Mouse (Mus musculus): ENCODE data around the gene Psma5. TPM values are rescaled to one million over a fixed set of nuclear protein-coding genes. Genes with fewer than 3 reads are reported as not detected.
A peak's percentile ranks its signal among the peaks of the same experiment; 100 is the strongest.

The Psma5 gene
- polyA plus RNA-seq, 1 experiment from 2014 or later = 266 TPM

- Histone ChIP-seq H3K36me3 (ENCODE audit: control insufficient read depth, insufficient read depth) (no peaks in the 10 kb centered on the region; the same call in 1 of the 2 replicates), H3K4me3 (replicated peaks; ENCODE audit: low read length) (no peak overlapping the region), H3K27me3 (replicated peaks; ENCODE audit: control insufficient read depth, insufficient read depth, low read length) (no peaks in the 10 kb centered on the region), H3K4me2 (ENCODE audit: low read length) (no peak overlapping the region), H3K27ac (ENCODE audit: low read length) (no peak overlapping the region), H3K9me3 (ENCODE audit: control insufficient read depth, low read length) (no peaks in the 10 kb centered on the region), H3K9ac (replicated peaks; ENCODE audit: low read depth, low read length) (no peak overlapping the region), H3K4me1 (replicated peaks; ENCODE audit: control insufficient read depth, insufficient read depth, low read length) (peaks cover 36% of the 10 kb centered on the region)
- 71% methylated on average over 6 of the region's 6 CpGs for WGBS
- ATAC-seq = no peak
Measured at GRCm38 (mm10) chr3:108300455-108301030, 43.8 kb downstream of the Psma5 start.

- H3K27me3 ChIP-seq (replicated peaks; ENCODE audit: control insufficient read depth, insufficient read depth, low read length) = no peaks in the 10 kb centered on the region
- no peak for ATAC-seq
- H3K36me3 ChIP-seq (ENCODE audit: control insufficient read depth, insufficient read depth) = peaks cover under 1% of the 10 kb centered on the region
- H3K9me3 ChIP-seq (ENCODE audit: control insufficient read depth, low read length) = no peaks in the 10 kb centered on the region
- WGBS = 92% methylated on average over 8 of the region's 8 CpGs
- no peak overlapping the region for H3K27ac ChIP-seq (ENCODE audit: low read length)
- H3K4me2 ChIP-seq (ENCODE audit: low read length) = no peak overlapping the region
- H3K4me3 ChIP-seq (replicated peaks; ENCODE audit: low read length) = no peak overlapping the region
- H3K4me1 ChIP-seq (replicated peaks; ENCODE audit: control insufficient read depth, insufficient read depth, low read length) = peaks cover 27% of the 10 kb centered on the region
- H3K9ac ChIP-seq (replicated peaks; ENCODE audit: low read depth, low read length) = no peak overlapping the region
Measured at GRCm38 (mm10) chr3:108303683-108304082, 47.0 kb downstream of the Psma5 start.

- Histone ChIP-seq H3K27ac (ENCODE audit: low read length) (no peak overlapping the region), H3K36me3 (ENCODE audit: control insufficient read depth, insufficient read depth) (peaks cover 3% of the 10 kb centered on the region), H3K9me3 (ENCODE audit: control insufficient read depth, low read length) (no peaks in the 10 kb centered on the region), H3K4me3 (replicated peaks; ENCODE audit: low read length) (no peak overlapping the region), H3K4me2 (ENCODE audit: low read length) (no peak overlapping the region), H3K4me1 (replicated peaks; ENCODE audit: control insufficient read depth, insufficient read depth, low read length) (peaks cover 27% of the 10 kb centered on the region), H3K9ac (replicated peaks; ENCODE audit: low read depth, low read length) (no peak overlapping the region), H3K27me3 (replicated peaks; ENCODE audit: control insufficient read depth, insufficient read depth, low read length) (no peaks in the 10 kb centered on the region)
- ATAC-seq = peak; percentile 51; the same call in 1 of the 2 replicates
- WGBS = 91% methylated on average over 4 of the region's 4 CpGs
Measured at GRCm38 (mm10) chr3:108304747-108305146, 48.0 kb downstream of the Psma5 start.

DNA sequence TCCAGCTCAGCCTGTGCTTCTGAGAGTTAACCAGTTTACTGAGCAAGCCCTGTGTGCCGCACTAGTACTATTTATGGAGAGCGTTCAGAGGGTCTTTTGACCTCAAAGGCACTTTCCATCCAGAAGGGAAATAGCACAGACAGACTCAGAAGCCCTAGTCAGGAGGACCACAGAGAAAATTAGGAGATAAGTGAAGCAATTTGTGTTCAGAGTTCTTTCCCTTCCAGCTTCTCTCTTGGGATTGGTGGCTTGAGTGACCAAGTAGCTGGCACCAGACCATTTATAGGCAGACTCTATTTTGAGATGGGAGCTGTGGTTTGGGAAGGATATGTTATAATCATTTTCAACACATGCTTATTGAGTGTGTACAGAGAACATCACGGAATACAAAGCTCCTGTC, 49.7 kb downstream of the Psma5 start:
- no peak for ATAC-seq
- 80% methylated on average over 3 of the region's 3 CpGs for WGBS
- H3K27ac ChIP-seq (ENCODE audit: low read length) = no peak overlapping the region

GRCm38 (mm10) chr3:108307485-108307884, 50.8 kb downstream of the Psma5 start:
- Histone ChIP-seq H3K9ac (replicated peaks; ENCODE audit: low read depth, low read length) (no peak overlapping the region), H3K4me3 (replicated peaks; ENCODE audit: low read length) (no peak overlapping the region), H3K4me2 (ENCODE audit: low read length) (no peak overlapping the region), H3K36me3 (ENCODE audit: control insufficient read depth, insufficient read depth) (peaks cover 3% of the 10 kb centered on the region), H3K4me1 (replicated peaks; ENCODE audit: control insufficient read depth, insufficient read depth, low read length) (peaks cover 23% of the 10 kb centered on the region), H3K27me3 (replicated peaks; ENCODE audit: control insufficient read depth, insufficient read depth, low read length) (no peaks in the 10 kb centered on the region), H3K9me3 (ENCODE audit: control insufficient read depth, low read length) (no peaks in the 10 kb centered on the region), H3K27ac (ENCODE audit: low read length) (peak overlapping the region; percentile 53)
- peak; percentile 50; the same call in 1 of the 2 replicates for ATAC-seq
- 43% methylated on average over 6 of the region's 6 CpGs for WGBS

More for the DNA sequence above, 49.7 kb downstream of the Psma5 start:
- Histone ChIP-seq H3K9me3 (ENCODE audit: control insufficient read depth, low read length) (no peaks in the 10 kb centered on the region), H3K4me3 (replicated peaks; ENCODE audit: low read length) (no peak overlapping the region), H3K27me3 (replicated peaks; ENCODE audit: control insufficient read depth, insufficient read depth, low read length) (no peaks in the 10 kb centered on the region), H3K36me3 (ENCODE audit: control insufficient read depth, insufficient read depth) (peaks cover 3% of the 10 kb centered on the region), H3K9ac (replicated peaks; ENCODE audit: low read depth, low read length) (no peak overlapping the region), H3K4me1 (replicated peaks; ENCODE audit: control insufficient read depth, insufficient read depth, low read length) (peaks cover 23% of the 10 kb centered on the region), H3K4me2 (ENCODE audit: low read length) (no peak overlapping the region)

GRCm38 (mm10) chr3:108310921-108311341, 54.2 kb downstream of the Psma5 start:
- Histone ChIP-seq H3K4me1 (replicated peaks; ENCODE audit: control insufficient read depth, insufficient read depth, low read length) (peaks cover 18% of the 10 kb centered on the region), H3K4me3 (replicated peaks; ENCODE audit: low read length) (no peak overlapping the region), H3K4me2 (ENCODE audit: low read length) (no peak overlapping the region), H3K27ac (ENCODE audit: low read length) (no peak overlapping the region), H3K36me3 (ENCODE audit: control insufficient read depth, insufficient read depth) (peaks cover 3% of the 10 kb centered on the region; the same call in 1 of the 2 replicates), H3K9ac (replicated peaks; ENCODE audit: low read depth, low read length) (no peak overlapping the region), H3K27me3 (replicated peaks; ENCODE audit: control insufficient read depth, insufficient read depth, low read length) (no peaks in the 10 kb centered on the region), H3K9me3 (ENCODE audit: control insufficient read depth, low read length) (no peaks in the 10 kb centered on the region)
- no peak for ATAC-seq

- H3K4me3 ChIP-seq (replicated peaks; ENCODE audit: low read length) = no peak overlapping the region
- no peak for ATAC-seq
- H3K36me3 ChIP-seq (ENCODE audit: control insufficient read depth, insufficient read depth) = peaks cover 3% of the 10 kb centered on the region; the same call in 1 of the 2 replicates
- H3K27me3 ChIP-seq (replicated peaks; ENCODE audit: control insufficient read depth, insufficient read depth, low read length) = no peaks in the 10 kb centered on the region
- H3K4me1 ChIP-seq (replicated peaks; ENCODE audit: control insufficient read depth, insufficient read depth, low read length) = peaks cover 14% of the 10 kb centered on the region
- no peaks in the 10 kb centered on the region for H3K9me3 ChIP-seq (ENCODE audit: control insufficient read depth, low read length)
- H3K27ac ChIP-seq (ENCODE audit: low read length) = no peak overlapping the region
- no peak overlapping the region for H3K9ac ChIP-seq (replicated peaks; ENCODE audit: low read depth, low read length)
- no peak overlapping the region for H3K4me2 ChIP-seq (ENCODE audit: low read length)
- whole genome bisulfite sequencing = 86% methylated on average over 4 of the region's 4 CpGs
Measured at GRCm38 (mm10) chr3:108311688-108312087, 55.0 kb downstream of the Psma5 start.

DNA sequence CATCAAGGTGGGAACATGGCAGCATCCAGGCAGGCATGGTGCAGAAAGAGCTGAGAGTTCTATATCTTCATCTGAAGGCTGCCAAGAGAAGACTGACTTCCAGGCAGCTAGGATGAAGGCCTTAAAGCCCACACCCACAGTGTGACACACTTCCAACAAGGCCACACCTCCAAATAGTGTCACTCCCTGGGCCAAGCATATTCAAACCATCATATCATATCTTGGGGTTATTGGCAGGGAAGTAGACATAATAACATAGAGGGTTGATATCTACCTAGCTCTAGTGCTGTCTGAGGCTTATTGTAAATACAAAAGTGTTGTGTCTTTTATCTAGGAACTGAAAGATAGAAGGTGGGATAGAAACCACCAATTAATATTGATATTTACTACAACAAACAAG, 55.7 kb downstream of the Psma5 start:
- Histone ChIP-seq H3K4me3 (replicated peaks; ENCODE audit: low read length) (no peak overlapping the region), H3K27ac (ENCODE audit: low read length) (no peak overlapping the region), H3K4me2 (ENCODE audit: low read length) (no peak overlapping the region), H3K4me1 (replicated peaks; ENCODE audit: control insufficient read depth, insufficient read depth, low read length) (peaks cover 9% of the 10 kb centered on the region), H3K9ac (replicated peaks; ENCODE audit: low read depth, low read length) (no peak overlapping the region), H3K9me3 (ENCODE audit: control insufficient read depth, low read length) (no peaks in the 10 kb centered on the region), H3K36me3 (ENCODE audit: control insufficient read depth, insufficient read depth) (peaks cover 3% of the 10 kb centered on the region; the same call in 1 of the 2 replicates), H3K27me3 (replicated peaks; ENCODE audit: control insufficient read depth, insufficient read depth, low read length) (no peaks in the 10 kb centered on the region)
- ATAC-seq = no peak

GRCm38 (mm10) chr3:108313138-108313537, 56.4 kb downstream of the Psma5 start:
- 82% methylated on average over 4 of the region's 4 CpGs for WGBS
- peaks cover 3% of the 10 kb centered on the region; the same call in 1 of the 2 replicates for H3K36me3 ChIP-seq (ENCODE audit: control insufficient read depth, insufficient read depth)
- no peak overlapping the region for H3K9ac ChIP-seq (replicated peaks; ENCODE audit: low read depth, low read length)
- H3K27me3 ChIP-seq (replicated peaks; ENCODE audit: control insufficient read depth, insufficient read depth, low read length) = no peaks in the 10 kb centered on the region
- no peak overlapping the region for H3K4me2 ChIP-seq (ENCODE audit: low read length)
- H3K27ac ChIP-seq (ENCODE audit: low read length) = no peak overlapping the region
- peaks cover 4% of the 10 kb centered on the region for H3K4me1 ChIP-seq (replicated peaks; ENCODE audit: control insufficient read depth, insufficient read depth, low read length)
- H3K4me3 ChIP-seq (replicated peaks; ENCODE audit: low read length) = no peak overlapping the region
- ATAC-seq = no peak
- H3K9me3 ChIP-seq (ENCODE audit: control insufficient read depth, low read length) = no peaks in the 10 kb centered on the region
